Mouse (Mus musculus) kidney, adult 2 months (tissue): Measurements from ENCODE around the gene Maz.

Experiments used
- CTCF ChIP-seq: fragments of 200-500 bp; conservative IDR thresholded peaks from 2 replicates; pipeline ENCODE4 v1.5.1; 2011; ENCODE audit warnings: low read depth, mild to moderate bottlenecking, control low read depth, low read length, moderate library complexity, mixed read lengths; ENCODE audit not compliant: insufficient read depth, insufficient read length
- POLR2A ChIP-seq: fragments of 200-500 bp; IDR thresholded peaks from one replicate; pipeline ENCODE4 v1.6.1; 2011; ENCODE audit warnings: low read depth, low read length, control low read depth

- no peak for TF ChIP-seq CTCF
- no peak for TF ChIP-seq POLR2A
These were observed 11.8 kb downstream of the Maz start for GRCm38 (mm10) chr7:127014993-127015392.
